Mouse (Mus musculus) forebrain, embryonic 15.5 days (tissue): ENCODE results near the gene Cyb561. TPM values are rescaled to one million over a fixed set of nuclear protein-coding genes. Genes with fewer than 3 reads are reported as not detected.

Experiments used
- ATAC-seq: fragments of 200-750 bp; cut with Nextera tagmentation; replicated peaks from 2 replicates; pipeline ENCODE4 v1.8.0; 2017; ENCODE audit warnings: mild to moderate bottlenecking, moderate TSS enrichment, moderate library complexity
- H3K27ac ChIP-seq: fragments of 300-500 bp; sonication (generic); replicated peaks from 2 replicates; pipeline ENCODE4 v1.5.1; 2015; ENCODE audit warnings: mild to moderate bottlenecking, inconsistent platforms
- H3K27me3 ChIP-seq: fragments of 300-500 bp; sonication (generic); 2 replicates; pipeline ENCODE4 v1.6.1; 2015; ENCODE audit warnings: inconsistent platforms
- H3K36me3 ChIP-seq: fragments of 300-500 bp; sonication (generic); 2 replicates; pipeline ENCODE4 v1.6.1; 2015; ENCODE audit warnings: mild to moderate bottlenecking, inconsistent platforms
- H3K4me1 ChIP-seq: fragments of 300-500 bp; sonication (generic); 2 replicates; pipeline ENCODE4 v1.6.1; 2015; ENCODE audit warnings: inconsistent platforms
- H3K4me2 ChIP-seq: fragments of 300-500 bp; sonication (generic); replicated peaks from 2 replicates; pipeline ENCODE4 v1.6.1; 2015; ENCODE audit warnings: mild to moderate bottlenecking, inconsistent platforms
- H3K4me3 ChIP-seq: fragments of 300-500 bp; sonication (generic); 2 replicates; pipeline ENCODE4 v1.5.1; 2015; ENCODE audit warnings: mild to moderate bottlenecking, inconsistent platforms
- H3K9ac ChIP-seq: fragments of 300-500 bp; sonication (generic); replicated peaks from 2 replicates; pipeline ENCODE4 v1.6.1; 2015; ENCODE audit warnings: mild to moderate bottlenecking, inconsistent platforms
- H3K9me3 ChIP-seq: fragments of 300-500 bp; sonication (generic); 2 replicates; pipeline ENCODE4 v1.6.1; 2016; ENCODE audit warnings: inconsistent platforms
- WGBS: fragments of 180-500 bp; shearing (Covaris S2); methylation state at CpG from one replicate; pipeline ENCODE4 v1.1.7; 2015; ENCODE audit warnings: mixed read lengths; 5-methylcytosine and 5-hydroxymethylcytosine counted together
- polyA plus RNA-seq: library from polyadenylated mRNA; unstranded; fragments of >200 nt; fragmentation: Nextera tagmentation; extraction: Ambion mirVana; gene quantifications from 2 replicates; pipeline ENCODE4 v1.2.1, GENCODE M21; 2015

Cyb561 gene
- polyA plus RNA-seq, 1 experiment from 2014 or later, result 32.5 TPM

- ATAC-seq, result no peak
- peaks cover 12% of the 10 kb centered on the region; the same call in 1 of the 2 replicates for H3K27me3 ChIP-seq
- no peak overlapping the region for H3K9ac ChIP-seq
- H3K9me3 ChIP-seq, result no peaks in the 10 kb centered on the region
- no peak overlapping the region for H3K4me2 ChIP-seq
- H3K27ac ChIP-seq, result no peak overlapping the region
- 68% methylated on average over 1 of the region's 1 CpGs for WGBS
- no peaks in the 10 kb centered on the region for H3K36me3 ChIP-seq
- no peak overlapping the region for H3K4me3 ChIP-seq
- peaks cover 12% of the 10 kb centered on the region for H3K4me1 ChIP-seq
Observed at GRCm38 (mm10) chr11:105969516-105969915, 16.4 kb upstream of the Cyb561 start.

GRCm38 (mm10) chr11:105968948-105969347, 15.8 kb upstream of the Cyb561 start:
- H3K27me3 ChIP-seq, result peaks cover 12% of the 10 kb centered on the region; the same call in 1 of the 2 replicates
- ATAC-seq, result no peak
- WGBS, result 39% methylated on average over 10 of the region's 10 CpGs
- peaks cover 12% of the 10 kb centered on the region for H3K4me1 ChIP-seq
- no peaks in the 10 kb centered on the region for H3K9me3 ChIP-seq
- H3K9ac ChIP-seq, result no peak overlapping the region
- H3K4me2 ChIP-seq, result no peak overlapping the region
- no peak overlapping the region for H3K4me3 ChIP-seq
- no peaks in the 10 kb centered on the region for H3K36me3 ChIP-seq
- H3K27ac ChIP-seq, result no peak overlapping the region

DNA sequence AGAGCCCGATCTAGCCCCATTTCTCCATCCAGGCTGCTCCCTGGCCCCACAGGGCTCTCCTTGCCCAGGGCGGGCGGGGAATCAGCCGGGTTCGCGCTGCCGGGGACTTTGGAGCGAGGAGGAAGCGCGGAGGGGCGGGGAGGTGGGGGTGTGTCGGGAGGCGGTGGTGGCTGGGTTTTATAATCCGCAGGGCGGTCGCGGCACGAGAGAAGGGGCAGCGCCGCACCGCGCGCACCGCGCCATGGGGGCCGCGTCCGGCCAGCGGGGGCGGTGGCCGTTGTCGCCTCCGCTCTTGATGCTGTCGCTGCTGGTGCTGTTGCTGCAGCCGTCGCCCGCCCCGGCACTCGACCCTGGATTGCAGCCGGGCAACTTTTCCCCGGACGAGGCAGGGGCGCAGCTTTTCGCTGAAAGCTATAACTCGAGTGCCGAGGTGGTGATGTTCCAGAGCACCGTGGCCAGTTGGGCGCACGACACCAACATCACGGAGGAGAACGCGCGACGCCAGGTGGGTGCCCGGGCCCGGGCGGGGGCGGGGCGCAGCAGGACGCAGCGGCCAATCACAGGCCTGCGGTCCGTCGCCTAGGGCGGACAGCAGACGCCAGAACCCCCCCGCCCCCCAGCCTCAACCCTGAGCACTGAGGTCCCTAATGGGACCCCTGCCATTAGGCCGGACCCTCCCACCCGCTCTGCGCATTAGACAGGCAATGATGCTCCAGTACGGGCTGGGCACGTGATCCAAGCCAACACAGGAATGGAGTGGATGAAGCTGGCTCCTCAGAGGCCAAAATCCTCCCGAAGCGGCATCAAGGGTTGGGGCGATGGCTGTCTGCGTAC, 14.8 kb upstream of the Cyb561 start, which contains the start of gene Ace:
Gene Ace (plus strand): TSS at position 205 of the 834 bp plus-strand sequence.
- Histone ChIP-seq H3K4me2 (peak within 1 kb of the TSS; percentile 87), H3K27ac (no peak within 1 kb of the TSS), H3K9ac (peak within 1 kb of the TSS; percentile 42), H3K9me3 (no peaks in the 10 kb centered on the region), H3K36me3 (no peaks in the 10 kb centered on the region), H3K4me1 (peaks cover 12% of the 10 kb centered on the region), H3K4me3 (peak within 1 kb of the TSS; percentile 50), H3K27me3 (peaks cover 12% of the 10 kb centered on the region; the same call in 1 of the 2 replicates)
- WGBS, result 1% methylated on average over 65 of the region's 76 CpGs
- ATAC-seq, result peak; percentile 73

DNA sequence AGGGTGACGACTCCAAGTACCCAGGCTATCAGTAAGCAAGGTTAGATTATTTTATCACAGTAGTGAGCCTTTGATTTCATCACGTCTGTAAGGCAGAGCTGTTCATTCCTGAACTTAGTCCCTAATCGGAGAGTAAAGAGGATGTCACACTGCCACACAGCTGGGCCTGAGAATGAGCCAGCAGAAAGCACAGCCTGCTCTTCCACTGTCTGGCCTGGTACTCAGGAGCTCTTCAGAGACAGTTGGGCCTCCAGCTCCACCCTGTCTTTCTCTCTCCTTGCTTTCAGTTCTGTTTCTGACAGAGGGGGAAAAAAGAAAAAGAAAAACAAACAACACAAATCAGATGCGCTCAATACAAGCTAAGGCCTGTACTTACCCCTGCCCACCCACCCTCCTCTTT, 13.2 kb upstream of the Cyb561 start:
- H3K9me3 ChIP-seq, result no peaks in the 10 kb centered on the region
- peaks cover 12% of the 10 kb centered on the region for H3K4me1 ChIP-seq
- H3K27ac ChIP-seq, result no peak overlapping the region
- no peak overlapping the region for H3K9ac ChIP-seq
- ATAC-seq, result no peak
- no peak overlapping the region for H3K4me3 ChIP-seq
- H3K36me3 ChIP-seq, result no peaks in the 10 kb centered on the region
- no peak overlapping the region for H3K4me2 ChIP-seq
- peaks cover 12% of the 10 kb centered on the region; the same call in 1 of the 2 replicates for H3K27me3 ChIP-seq
- WGBS, result 65% methylated on average over 4 of the region's 4 CpGs

- Histone ChIP-seq H3K4me1 (peaks cover 12% of the 10 kb centered on the region), H3K4me2 (no peak overlapping the region), H3K27me3 (peaks cover 12% of the 10 kb centered on the region; the same call in 1 of the 2 replicates), H3K27ac (no peak overlapping the region), H3K9ac (no peak overlapping the region), H3K36me3 (no peaks in the 10 kb centered on the region), H3K9me3 (no peaks in the 10 kb centered on the region), H3K4me3 (no peak overlapping the region)
- 64% methylated on average over 5 of the region's 5 CpGs for WGBS
- no peak for ATAC-seq
Observed at GRCm38 (mm10) chr11:105964691-105965090, 11.6 kb upstream of the Cyb561 start.

DNA sequence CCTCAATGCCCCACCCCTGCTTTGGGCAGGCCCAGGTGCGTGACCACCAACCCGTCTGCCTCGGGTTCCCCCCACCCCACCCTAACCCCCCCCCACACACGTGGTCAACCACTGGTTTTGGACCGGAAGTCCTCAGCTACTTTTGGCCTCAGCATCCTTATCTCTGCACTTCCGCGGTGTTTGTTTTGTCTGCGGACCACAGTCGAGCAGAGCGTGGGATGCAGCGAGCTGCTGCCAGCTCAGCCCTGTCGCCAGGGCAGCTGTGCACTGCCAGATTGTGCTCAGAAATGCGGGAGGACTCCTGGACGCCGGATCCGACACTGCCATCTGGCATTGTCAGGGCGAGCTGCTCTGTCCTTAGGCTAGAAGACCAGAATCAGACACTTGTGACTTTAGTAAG, 6.2 kb upstream of the Cyb561 start:
- Histone ChIP-seq H3K9ac (no peak overlapping the region), H3K27ac (no peak overlapping the region), H3K27me3 (no peaks in the 10 kb centered on the region), H3K36me3 (no peaks in the 10 kb centered on the region), H3K9me3 (no peaks in the 10 kb centered on the region), H3K4me1 (peaks cover 6% of the 10 kb centered on the region), H3K4me3 (no peak overlapping the region), H3K4me2 (no peak overlapping the region)
- no peak for ATAC-seq
- 56% methylated on average over 17 of the region's 17 CpGs for WGBS

GRCm38 (mm10) chr11:105958566-105958965, 5.4 kb upstream of the Cyb561 start:
- H3K9me3 ChIP-seq, result no peaks in the 10 kb centered on the region

GRCm38 (mm10) chr11:105957501-105957900, 4.4 kb upstream of the Cyb561 start:
- no peak overlapping the region for H3K27ac ChIP-seq
- 34% methylated on average over 6 of the region's 6 CpGs for WGBS
- H3K9ac ChIP-seq, result no peak overlapping the region
- ATAC-seq, result no peak
- H3K4me1 ChIP-seq, result peaks cover 6% of the 10 kb centered on the region
- no peaks in the 10 kb centered on the region for H3K9me3 ChIP-seq
- H3K36me3 ChIP-seq, result no peaks in the 10 kb centered on the region
- H3K4me2 ChIP-seq, result no peak overlapping the region
- no peaks in the 10 kb centered on the region for H3K27me3 ChIP-seq
- H3K4me3 ChIP-seq, result no peak overlapping the region

More at GRCm38 (mm10) chr11:105958566-105958965, 5.4 kb upstream of the Cyb561 start:
- H3K4me1 ChIP-seq, result peaks cover 6% of the 10 kb centered on the region
- H3K4me2 ChIP-seq, result no peak overlapping the region
- H3K27me3 ChIP-seq, result no peaks in the 10 kb centered on the region
- no peak for ATAC-seq
- whole genome bisulfite sequencing, result 39% methylated on average over 1 of the region's 1 CpGs
- H3K4me3 ChIP-seq, result no peak overlapping the region
- H3K9ac ChIP-seq, result no peak overlapping the region
- H3K27ac ChIP-seq, result no peak overlapping the region
- H3K36me3 ChIP-seq, result no peaks in the 10 kb centered on the region

- Histone ChIP-seq H3K9me3 (no peaks in the 10 kb centered on the region), H3K27ac (no peak overlapping the region), H3K4me2 (no peak overlapping the region), H3K4me1 (peaks cover 6% of the 10 kb centered on the region), H3K4me3 (no peak overlapping the region), H3K9ac (no peak overlapping the region), H3K36me3 (no peaks in the 10 kb centered on the region), H3K27me3 (no peaks in the 10 kb centered on the region)
- no peak for ATAC-seq
- 83% methylated on average over 28 of the region's 28 CpGs for WGBS
Observed at GRCm38 (mm10) chr11:105955815-105956430, 2.8 kb upstream of the Cyb561 start.

- Histone ChIP-seq H3K9ac (no peak overlapping the region), H3K4me2 (no peak overlapping the region), H3K9me3 (no peaks in the 10 kb centered on the region), H3K4me3 (no peak overlapping the region), H3K27ac (no peak overlapping the region), H3K27me3 (no peaks in the 10 kb centered on the region), H3K36me3 (no peaks in the 10 kb centered on the region), H3K4me1 (no peaks in the 10 kb centered on the region)
- 79% methylated on average over 6 of the region's 6 CpGs for WGBS
- no peak for ATAC-seq
Observed at GRCm38 (mm10) chr11:105953402-105953801, 266 bp upstream of the Cyb561 start.

DNA sequence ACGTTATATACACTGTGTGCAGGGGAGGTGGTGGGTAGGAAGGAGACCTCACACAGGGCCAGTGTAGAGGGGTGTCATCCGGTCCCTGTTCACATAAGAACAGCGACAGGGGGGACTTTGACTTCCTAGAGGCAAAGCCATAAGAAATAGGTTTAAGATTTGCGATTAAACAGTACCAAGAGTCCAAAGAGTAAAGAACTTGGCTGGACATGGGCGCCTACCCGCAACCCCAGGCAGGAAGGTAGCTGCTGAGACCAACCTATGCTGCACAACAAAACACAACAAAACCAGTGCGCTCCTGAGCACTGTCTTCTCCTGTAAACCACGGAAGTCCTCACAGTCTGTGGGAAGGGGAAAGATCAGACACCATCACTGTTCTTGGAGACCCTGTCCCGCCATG, 1.0 kb downstream of the Cyb561 start:
- Histone ChIP-seq H3K27ac (no peak overlapping the region), H3K9me3 (no peaks in the 10 kb centered on the region), H3K4me1 (no peaks in the 10 kb centered on the region), H3K4me3 (no peak overlapping the region), H3K36me3 (no peaks in the 10 kb centered on the region), H3K4me2 (no peak overlapping the region), H3K27me3 (no peaks in the 10 kb centered on the region), H3K9ac (no peak overlapping the region)
- 88% methylated on average over 9 of the region's 9 CpGs for WGBS
- ATAC-seq, result no peak

DNA sequence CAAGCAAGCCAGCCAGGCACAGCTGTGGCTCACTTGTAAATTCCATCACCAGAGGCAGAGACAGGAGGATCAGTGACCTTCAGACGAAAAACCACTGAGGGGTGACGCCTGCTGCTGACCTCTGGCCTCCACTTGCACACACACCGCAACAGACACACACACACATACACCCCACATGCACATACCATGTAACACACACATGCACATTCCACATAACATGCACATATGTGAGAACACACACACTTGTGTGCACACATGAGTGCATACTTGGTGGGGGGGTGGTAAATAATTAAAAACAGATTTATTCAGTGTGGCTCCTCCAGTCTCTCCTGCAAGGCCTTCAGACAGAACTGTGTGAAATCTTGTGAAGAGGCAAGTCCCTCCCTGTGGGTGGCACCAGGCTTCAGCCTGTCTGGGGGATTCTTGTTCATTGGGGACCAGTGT, 1.5 kb downstream of the Cyb561 start:
- Histone ChIP-seq H3K9me3 (no peaks in the 10 kb centered on the region), H3K4me1 (no peaks in the 10 kb centered on the region), H3K27me3 (no peaks in the 10 kb centered on the region), H3K9ac (no peak overlapping the region), H3K27ac (no peak overlapping the region), H3K4me3 (no peak overlapping the region), H3K36me3 (no peaks in the 10 kb centered on the region), H3K4me2 (no peak overlapping the region)
- WGBS, result 63% methylated on average over 3 of the region's 3 CpGs
- ATAC-seq, result no peak
